Mouse (Mus musculus) stomach, postnatal 0 days (tissue): ENCODE measurements around the gene Entpd8. TPM values are rescaled to one million over a fixed set of nuclear protein-coding genes. Genes with fewer than 3 reads are reported as not detected.

Experiments
- ATAC-seq: fragments of 200-750 bp; cut with Nextera tagmentation; 2 replicates; pipeline ENCODE4 v1.8.0; 2017; ENCODE audit not compliant: low FRiP score, low TSS enrichment
- DNase-seq: peaks from one replicate; pipeline ENCODE4 v3.0.0-alpha.2; 2016; ENCODE audit warnings: low spot score
- H3K27ac ChIP-seq: fragments of 300-500 bp; sonication (generic); replicated peaks from 2 replicates; pipeline ENCODE4 v1.5.1; 2014; ENCODE audit warnings: mild to moderate bottlenecking, control low read depth
- H3K27me3 ChIP-seq: fragments of 300-500 bp; sonication (generic); 2 replicates; pipeline ENCODE4 v1.6.1; 2014; ENCODE audit warnings: low read length; ENCODE audit not compliant: control insufficient read depth, insufficient read depth
- H3K36me3 ChIP-seq: fragments of 300-500 bp; sonication (generic); 2 replicates; pipeline ENCODE4 v1.6.1; 2014; ENCODE audit warnings: low read length, mixed read lengths; ENCODE audit not compliant: control insufficient read depth, insufficient read depth
- H3K4me1 ChIP-seq: fragments of 300-500 bp; sonication (generic); replicated peaks from 2 replicates; pipeline ENCODE4 v1.6.1; 2014; ENCODE audit warnings: antibody characterized with exemption; ENCODE audit not compliant: control insufficient read depth, insufficient read depth
- H3K4me2 ChIP-seq: fragments of 300-500 bp; sonication (generic); replicated peaks from 2 replicates; pipeline ENCODE4 v1.6.1; 2014; ENCODE audit warnings: low read depth, mild to moderate bottlenecking, control low read depth, moderate library complexity
- H3K4me3 ChIP-seq: fragments of 300-500 bp; sonication (generic); 2 replicates; pipeline ENCODE4 v1.5.1; 2014; ENCODE audit warnings: low read depth, low read length, control low read depth
- H3K9ac ChIP-seq: fragments of 300-500 bp; sonication (generic); 2 replicates; pipeline ENCODE4 v1.6.1; 2014; ENCODE audit warnings: mild to moderate bottlenecking, low read length, control low read depth, mixed read lengths
- H3K9me3 ChIP-seq: fragments of 300-500 bp; sonication (generic); 2 replicates; pipeline ENCODE4 v1.6.1; 2016; ENCODE audit warnings: low read length; ENCODE audit not compliant: control insufficient read depth
- CTCF ChIP-seq: IDR thresholded peaks from 2 replicates; pipeline ENCODE4 v1.5.1; 2016; ENCODE audit warnings: antibody characterized with exemption, low read depth, mild to moderate bottlenecking, moderate library complexity
- EP300 ChIP-seq: optimal IDR thresholded peaks from 2 replicates; pipeline ENCODE3; 2016; ENCODE audit warnings: antibody characterized with exemption
- WGBS: fragments of 180-500 bp; shearing (Covaris S2); extraction: QIAGEN DNeasy Blood & Tissue Kit; methylation state at CpG from one replicate; pipeline ENCODE4 v1.1.7; 2014; 5-methylcytosine and 5-hydroxymethylcytosine counted together
- polyA plus RNA-seq: library from polyadenylated mRNA; unstranded; fragments of >200 nt; fragmentation: Nextera tagmentation; extraction: Ambion mirVana; gene quantifications from 2 replicates; pipeline ENCODE4 v1.2.1, GENCODE M21; 2015

The Entpd8 gene
- polyA plus RNA-seq, 1 experiment from 2014 or later: 3.3 TPM

DNA sequence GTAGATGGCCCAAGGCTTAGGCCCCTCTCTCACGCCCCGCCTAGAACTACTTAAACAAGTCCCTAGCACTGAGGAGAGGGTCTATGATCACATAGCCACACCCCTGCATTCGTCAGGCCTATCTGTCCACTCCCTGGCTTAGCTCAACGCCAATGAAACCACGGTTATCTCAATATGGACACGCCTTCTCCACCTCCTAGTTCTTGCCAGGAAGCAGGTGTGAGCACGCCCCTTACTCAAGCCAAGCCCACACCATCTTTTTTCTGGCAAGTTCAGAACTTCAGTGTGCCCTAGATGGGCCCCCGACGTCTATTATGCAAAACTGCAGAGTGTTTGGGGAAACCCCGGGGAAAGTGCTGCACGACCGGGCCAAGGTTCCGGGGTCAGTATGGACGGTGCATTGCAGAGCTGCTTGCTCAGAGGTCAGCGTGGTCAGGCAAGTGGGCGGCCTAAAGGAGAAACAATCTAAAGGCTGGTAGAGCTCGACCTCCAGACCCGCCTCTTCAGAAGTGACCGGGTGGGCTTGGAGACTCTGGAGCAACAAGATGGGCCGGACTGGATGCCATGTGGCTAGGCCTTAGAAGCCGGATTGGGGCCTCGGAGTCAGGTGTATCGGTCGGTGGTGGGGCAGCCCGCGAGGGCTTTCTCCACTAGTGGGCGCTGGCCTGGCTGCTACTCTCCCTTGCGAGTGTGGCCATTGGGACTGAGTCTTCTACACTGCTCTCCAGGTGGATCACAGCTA is 15.2 kb downstream of the Entpd8 start, which contains the start of gene Noxa1:
Gene Noxa1, minus strand, starts transcription at position 41 of the 742 bp plus-strand sequence.
- WGBS: 42% methylated on average over 28 of the region's 28 CpGs
- peak; percentile 67 for DNase-seq
- H3K36me3 ChIP-seq: no peaks in the 10 kb centered on the region
- 0 out of 2 replicates have a peak within 1 kb of the TSS, but pooled peaks have one; percentile 25 for H3K27ac ChIP-seq
- H3K4me2 ChIP-seq: peak within 1 kb of the TSS; percentile 46
- no peaks in the 10 kb centered on the region for H3K27me3 ChIP-seq
- ATAC-seq: peak; percentile 78
- no peaks in the 10 kb centered on the region for H3K4me1 ChIP-seq
- H3K4me3 ChIP-seq: peak within 1 kb of the TSS; percentile 2; the same call in 1 of the 2 replicates
- H3K9ac ChIP-seq: peak within 1 kb of the TSS; percentile 23; the same call in 1 of the 2 replicates
- TF ChIP-seq CTCF (peak; percentile 54), EP300 (no peak)
- H3K9me3 ChIP-seq: no peaks in the 10 kb centered on the region

DNA sequence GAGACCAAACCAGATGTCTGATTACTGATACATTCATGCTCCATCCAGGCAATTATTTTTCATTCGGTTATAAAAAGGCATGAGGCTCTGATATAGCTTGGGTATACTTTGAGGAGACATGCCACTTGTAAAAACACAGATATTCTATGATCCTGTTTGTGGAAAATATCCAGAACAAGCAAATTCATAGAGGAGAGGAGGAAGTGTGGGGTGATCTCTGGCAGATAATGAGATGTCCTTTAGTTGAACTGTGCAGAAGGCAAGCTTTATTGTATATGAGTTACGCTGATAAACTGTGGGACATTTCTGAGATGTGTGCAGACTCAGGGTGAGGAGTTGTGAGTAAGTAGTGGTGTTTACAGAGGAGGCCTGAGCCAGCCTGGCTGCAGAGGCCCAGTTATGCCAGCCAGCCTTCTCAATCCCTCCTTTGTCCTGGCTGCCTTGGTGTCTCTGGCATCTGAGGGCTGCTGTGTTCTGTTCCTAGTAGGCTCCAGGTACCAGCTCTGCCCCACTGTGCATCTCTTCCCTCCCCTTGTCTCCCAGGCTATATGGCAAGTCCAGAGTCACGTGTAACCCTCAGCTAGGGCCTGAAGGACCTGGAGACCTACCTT is 18.0 kb downstream of the Entpd8 start:
- H3K4me1 ChIP-seq: no peaks in the 10 kb centered on the region
- peak; percentile 33; the same call in 1 of the 2 replicates for ATAC-seq
- no peak for TF ChIP-seq CTCF
- TF ChIP-seq EP300: no peak
- H3K4me3 ChIP-seq: no peak overlapping the region
- H3K27ac ChIP-seq: peak overlapping the region; percentile 70
- DNase-seq: no peak
- no peak overlapping the region for H3K9ac ChIP-seq
- 60% methylated on average over 3 of the region's 3 CpGs for WGBS
- H3K36me3 ChIP-seq: no peaks in the 10 kb centered on the region
- H3K27me3 ChIP-seq: no peaks in the 10 kb centered on the region
- no peak overlapping the region for H3K4me2 ChIP-seq
- H3K9me3 ChIP-seq: no peaks in the 10 kb centered on the region

DNA sequence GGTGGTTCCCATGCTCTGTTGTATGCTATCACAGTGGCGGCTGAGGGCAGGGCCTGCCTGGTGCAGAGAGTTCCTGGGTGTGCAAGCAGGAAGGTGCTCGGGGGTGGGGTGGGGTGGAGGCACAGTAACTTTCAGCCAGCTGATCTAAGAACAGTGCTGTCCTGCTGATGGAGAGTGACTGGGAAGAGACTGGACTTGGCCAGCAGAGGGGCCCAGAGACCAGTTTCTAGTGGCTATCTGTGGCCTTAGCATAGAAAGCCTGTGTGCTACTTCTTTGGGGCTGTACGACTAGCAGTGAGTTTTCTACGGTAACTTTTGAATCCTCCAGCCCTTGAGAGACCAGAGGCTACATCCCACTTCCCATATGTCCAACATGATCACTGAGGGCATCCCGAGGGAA is 18.9 kb downstream of the Entpd8 start:
- Histone ChIP-seq H3K9me3 (no peaks in the 10 kb centered on the region), H3K9ac (no peak overlapping the region), H3K36me3 (no peaks in the 10 kb centered on the region), H3K4me3 (no peak overlapping the region), H3K4me1 (no peaks in the 10 kb centered on the region), H3K27ac (peak overlapping the region; percentile 70), H3K4me2 (no peak overlapping the region), H3K27me3 (no peaks in the 10 kb centered on the region)
- peak; percentile 78 for DNase-seq
- peak; percentile 74 for ATAC-seq
- WGBS: 40% methylated on average over 5 of the region's 5 CpGs
- no peak for TF ChIP-seq EP300
- peak; percentile 74 for TF ChIP-seq CTCF

DNA sequence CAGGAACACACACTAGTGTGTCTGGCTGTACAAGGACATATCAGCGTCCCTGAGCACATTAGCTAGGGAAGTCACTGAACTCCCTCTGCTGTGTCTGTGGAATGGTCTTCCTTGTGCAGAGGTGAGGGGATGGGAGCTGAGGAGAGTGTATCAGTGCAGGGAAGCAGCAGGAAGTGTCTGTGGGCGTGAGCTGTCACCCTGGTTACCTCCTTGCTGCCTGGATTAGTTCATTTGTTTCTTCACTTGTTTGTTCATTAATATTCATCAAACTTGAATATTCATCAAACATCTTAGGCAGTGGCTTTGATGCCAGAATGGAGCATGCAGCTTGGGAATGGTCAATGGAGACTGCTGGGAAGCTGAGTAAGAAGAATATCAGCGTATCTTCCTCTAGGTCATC is 19.6 kb downstream of the Entpd8 start:
- no peak for TF ChIP-seq CTCF
- no peak for TF ChIP-seq EP300
- H3K27me3 ChIP-seq: no peaks in the 10 kb centered on the region
- no peaks in the 10 kb centered on the region for H3K9me3 ChIP-seq
- DNase-seq (no peak), ATAC-seq (no peak)
- H3K36me3 ChIP-seq: no peaks in the 10 kb centered on the region
- no peaks in the 10 kb centered on the region for H3K4me1 ChIP-seq
- H3K9ac ChIP-seq: no peak overlapping the region
- H3K4me3 ChIP-seq: no peak overlapping the region
- no peak overlapping the region for H3K4me2 ChIP-seq
- 81% methylated on average over 3 of the region's 3 CpGs for WGBS
- H3K27ac ChIP-seq: no peak overlapping the region

DNA sequence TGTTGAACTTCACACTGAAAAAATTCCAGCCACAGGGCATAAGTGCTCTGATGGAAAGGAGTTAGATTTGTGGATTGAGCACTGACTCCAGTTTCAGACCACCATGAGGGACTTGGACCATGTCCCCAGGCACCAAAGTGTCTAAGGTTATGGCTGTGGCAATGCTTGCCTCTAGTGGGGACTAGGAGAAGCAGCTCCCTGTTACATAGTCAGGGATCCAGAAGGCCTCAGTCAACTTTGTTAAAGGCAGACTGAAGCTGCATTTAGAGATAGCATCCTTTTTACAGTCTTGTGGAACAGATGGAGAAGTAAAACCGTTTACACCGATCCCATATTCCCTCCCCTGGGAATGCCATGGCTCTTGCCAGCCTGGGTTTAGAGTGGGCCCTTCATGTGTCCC is 24.0 kb downstream of the Entpd8 start:
- ATAC-seq (no peak), DNase-seq (no peak)
- H3K9ac ChIP-seq: no peak overlapping the region
- 87% methylated on average over 2 of the region's 2 CpGs for WGBS
- no peaks in the 10 kb centered on the region; the same call in 1 of the 2 replicates for H3K4me1 ChIP-seq
- no peaks in the 10 kb centered on the region for H3K36me3 ChIP-seq
- no peaks in the 10 kb centered on the region for H3K27me3 ChIP-seq
- H3K4me2 ChIP-seq: no peak overlapping the region
- no peak overlapping the region for H3K27ac ChIP-seq
- no peaks in the 10 kb centered on the region for H3K9me3 ChIP-seq
- no peak overlapping the region for H3K4me3 ChIP-seq
- TF ChIP-seq CTCF: no peak
- TF ChIP-seq EP300: no peak

DNA sequence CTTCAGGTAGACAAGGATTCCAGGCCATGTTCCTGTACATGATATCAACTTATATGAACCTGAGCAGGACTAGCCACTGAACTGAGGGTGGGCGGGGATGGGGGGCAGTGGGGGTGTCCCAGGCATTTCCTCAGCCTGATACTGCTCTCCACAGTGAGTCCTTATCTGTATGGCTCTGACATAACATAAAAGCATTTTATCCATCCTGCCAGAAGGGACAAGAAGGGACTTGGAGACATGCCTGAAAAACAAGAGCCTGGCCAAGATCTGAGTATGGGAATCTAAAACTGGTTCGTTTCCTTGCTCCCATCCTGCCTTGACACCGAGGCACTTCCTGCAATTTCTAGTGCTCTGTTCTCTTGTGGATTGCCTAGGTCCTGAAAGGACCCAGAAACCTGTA is 25.9 kb downstream of the Entpd8 start:
- DNase-seq (no peak), ATAC-seq (no peak)
- Histone ChIP-seq H3K9ac (no peak overlapping the region), H3K27ac (no peak overlapping the region; the same call in 1 of the 2 replicates), H3K4me2 (no peak overlapping the region), H3K4me3 (no peak overlapping the region), H3K36me3 (no peaks in the 10 kb centered on the region), H3K4me1 (no peaks in the 10 kb centered on the region; the same call in 1 of the 2 replicates), H3K27me3 (no peaks in the 10 kb centered on the region), H3K9me3 (no peaks in the 10 kb centered on the region)
- 47% methylated on average over 3 of the region's 3 CpGs for WGBS
- TF ChIP-seq EP300 (no peak), CTCF (no peak)
